ENCODE assay signal across 34 mouse cellular contexts in the genomic region with DNA sequence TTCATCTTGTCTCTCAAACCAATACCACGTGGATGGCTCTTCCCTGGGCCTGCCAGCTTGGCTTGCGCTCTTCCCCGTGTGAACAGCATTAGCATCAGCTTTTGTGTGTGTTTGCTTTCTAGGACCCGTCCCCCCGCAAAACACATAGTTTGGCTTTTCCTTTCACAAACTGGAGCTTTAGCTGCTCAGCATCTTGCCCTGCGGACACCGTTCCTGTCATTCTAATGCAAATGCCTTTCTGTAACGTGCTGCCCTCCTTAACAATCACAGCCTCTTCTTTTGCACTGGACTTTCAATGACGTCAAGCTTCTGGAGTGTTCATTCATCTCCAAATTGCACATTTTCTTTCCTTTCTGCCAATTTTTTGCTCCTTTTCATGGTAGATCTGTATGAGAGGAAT. TPM values are rescaled to one million over a fixed set of nuclear protein-coding genes. Genes with fewer than 3 reads are reported as not detected.
DNase-seq lines count a peak whose midpoint lies in the region; ATAC-seq and TF ChIP-seq lines count a peak whose summit lies in the region.
"Had no signal": no experiment of that assay in that cellular context is flagged by ENCODE, and none has a peak within 500 bp of the region (broad histone marks: within the 10 kb centered on the region; RNA-seq: fewer than 3 reads in every experiment).

No protein-coding gene starts in this region.

- H3K9ac ChIP-seq in liver, postnatal 0 days (replicated peaks) = no peak overlapping the region
- no peak overlapping the region for H3K9ac ChIP-seq in liver, embryonic 11.5 days (ENCODE audit: low read depth, low read length)
- no peak overlapping the region for H3K9ac ChIP-seq in forebrain, embryonic 12.5 days
- no peak overlapping the region for H3K9ac ChIP-seq in limb, embryonic 11.5 days (ENCODE audit: low read length)
- H3K9ac ChIP-seq: embryonic facial prominence, embryonic 15.5 days; heart, embryonic 13.5 days; hindbrain, embryonic 13.5 days; liver, embryonic 13.5 days; midbrain, embryonic 15.5 days; neural tube, embryonic 12.5 days had no signal

- no peak overlapping the region for H3K27ac ChIP-seq in liver, postnatal 0 days (ENCODE audit: low read depth)
- H3K27ac ChIP-seq in liver, embryonic 11.5 days (ENCODE audit: low read depth, low read length) = no peak overlapping the region
- 0 out of 2 replicates have a peak overlapping the region, but pooled peaks have one; percentile 19 for H3K27ac ChIP-seq in forebrain, embryonic 12.5 days
- no peak overlapping the region for H3K27ac ChIP-seq in limb, embryonic 11.5 days (replicated peaks; ENCODE audit: low read depth, low read length)
- H3K27ac ChIP-seq in heart, embryonic 10.5 days = no peak overlapping the region
- H3K27ac ChIP-seq: embryonic facial prominence, embryonic 15.5 days; gastrocnemius, adult 2 months; heart, adult 2 months; heart, embryonic 13.5 days; hindbrain, embryonic 13.5 days; liver, embryonic 13.5 days; midbrain, embryonic 15.5 days; neural tube, embryonic 12.5 days had no signal

- no peak for TF ChIP-seq CTCF in liver, postnatal 0 days (IDR thresholded peaks at IDR 0.05; ENCODE audit: low read depth)

- H3K36me3 ChIP-seq in liver, postnatal 0 days (replicated peaks; ENCODE audit: insufficient read depth, low read length) = no peaks in the 10 kb centered on the region
- H3K36me3 ChIP-seq in liver, embryonic 11.5 days (ENCODE audit: control insufficient read depth, insufficient read depth, low read length) = no peaks in the 10 kb centered on the region
- no peaks in the 10 kb centered on the region for H3K36me3 ChIP-seq in forebrain, embryonic 12.5 days (replicated peaks)
- no peaks in the 10 kb centered on the region for H3K36me3 ChIP-seq in limb, embryonic 11.5 days (ENCODE audit: control insufficient read depth, insufficient read depth, low read length)
- no peaks in the 10 kb centered on the region for H3K36me3 ChIP-seq in heart, embryonic 10.5 days
- H3K36me3 ChIP-seq: embryonic facial prominence, embryonic 15.5 days; heart, embryonic 13.5 days; hindbrain, embryonic 13.5 days; liver, embryonic 13.5 days; midbrain, embryonic 15.5 days; neural tube, embryonic 12.5 days had no signal

- H3K4me2 ChIP-seq in liver, postnatal 0 days (ENCODE audit: low read depth, low read length) = no peak overlapping the region
- no peak overlapping the region for H3K4me2 ChIP-seq in liver, embryonic 11.5 days
- H3K4me2 ChIP-seq in forebrain, embryonic 12.5 days = no peak overlapping the region
- no peak overlapping the region for H3K4me2 ChIP-seq in limb, embryonic 11.5 days (ENCODE audit: low read depth, severe bottlenecking)
- H3K4me2 ChIP-seq: embryonic facial prominence, embryonic 15.5 days; heart, embryonic 13.5 days; hindbrain, embryonic 13.5 days; liver, embryonic 13.5 days; midbrain, embryonic 15.5 days; neural tube, embryonic 12.5 days had no signal

- no peak overlapping the region for H3K4me3 ChIP-seq in liver, postnatal 0 days (ENCODE audit: low read depth, low read length)
- no peak overlapping the region for H3K4me3 ChIP-seq in liver, embryonic 11.5 days (ENCODE audit: low read depth, low read length)
- H3K4me3 ChIP-seq in forebrain, embryonic 12.5 days (replicated peaks) = no peak overlapping the region
- no peak overlapping the region for H3K4me3 ChIP-seq in limb, embryonic 11.5 days (ENCODE audit: low read depth, low read length)
- no peak overlapping the region for H3K4me3 ChIP-seq in heart, embryonic 10.5 days
- H3K4me3 ChIP-seq: embryonic facial prominence, embryonic 15.5 days; gastrocnemius, adult 2 months; heart, adult 2 months; heart, embryonic 13.5 days; hindbrain, embryonic 13.5 days; liver, embryonic 13.5 days; midbrain, embryonic 15.5 days; myocyte; neural tube, embryonic 12.5 days had no signal

- no peak for TF ChIP-seq EP300 in liver, postnatal 0 days (IDR thresholded peaks at IDR 0.05; ENCODE audit: low read depth)

- H3K9me3 ChIP-seq in liver, postnatal 0 days (ENCODE audit: low read length) = no peaks in the 10 kb centered on the region
- H3K9me3 ChIP-seq in liver, embryonic 11.5 days (ENCODE audit: control insufficient read depth, low read length) = no peaks in the 10 kb centered on the region
- H3K9me3 ChIP-seq in forebrain, embryonic 12.5 days = peaks cover 14% of the 10 kb centered on the region
- no peaks in the 10 kb centered on the region for H3K9me3 ChIP-seq in limb, embryonic 11.5 days (ENCODE audit: control insufficient read depth, low read length)
- H3K9me3 ChIP-seq in heart, embryonic 10.5 days = no peaks in the 10 kb centered on the region
- H3K9me3 ChIP-seq: embryonic facial prominence, embryonic 15.5 days; heart, embryonic 13.5 days; liver, embryonic 13.5 days; midbrain, embryonic 15.5 days; neural tube, embryonic 12.5 days had no signal

- no peak for ATAC-seq in liver, postnatal 0 days
- no peak for ATAC-seq in liver, embryonic 11.5 days (replicated peaks; ENCODE audit: low FRiP score)
- ATAC-seq in forebrain, embryonic 12.5 days (ENCODE audit: low FRiP score) = no peak
- no peak for ATAC-seq in limb, embryonic 11.5 days (ENCODE audit: insufficient number of reproducible peaks, low FRiP score, low TSS enrichment, low read depth)
- ATAC-seq: intestine, postnatal 0 days; midbrain, embryonic 15.5 days had no signal

- no peaks in the 10 kb centered on the region for H3K4me1 ChIP-seq in liver, postnatal 0 days (ENCODE audit: insufficient read depth)
- no peaks in the 10 kb centered on the region for H3K4me1 ChIP-seq in liver, embryonic 11.5 days (replicated peaks; ENCODE audit: control insufficient read depth, insufficient read depth, low read length)
- no peaks in the 10 kb centered on the region for H3K4me1 ChIP-seq in forebrain, embryonic 12.5 days
- H3K4me1 ChIP-seq in limb, embryonic 11.5 days (ENCODE audit: control insufficient read depth, insufficient read depth, low read length) = peaks cover 2% of the 10 kb centered on the region; the same call in 1 of the 2 replicates
- peaks cover 9% of the 10 kb centered on the region; the same call in 1 of the 2 replicates for H3K4me1 ChIP-seq in heart, embryonic 10.5 days
- H3K4me1 ChIP-seq: liver, embryonic 13.5 days; midbrain, embryonic 15.5 days had no signal

- no peaks in the 10 kb centered on the region for H3K27me3 ChIP-seq in liver, postnatal 0 days (ENCODE audit: insufficient read depth, low read length)
- H3K27me3 ChIP-seq in liver, embryonic 11.5 days (replicated peaks; ENCODE audit: control insufficient read depth, insufficient read depth, low read length) = no peaks in the 10 kb centered on the region
- H3K27me3 ChIP-seq in forebrain, embryonic 12.5 days = no peaks in the 10 kb centered on the region
- H3K27me3 ChIP-seq in limb, embryonic 11.5 days (ENCODE audit: control insufficient read depth, insufficient read depth, low read length) = no peaks in the 10 kb centered on the region
- no peaks in the 10 kb centered on the region for H3K27me3 ChIP-seq in heart, embryonic 10.5 days (ENCODE audit: insufficient read depth, poor library complexity, severe bottlenecking)
- H3K27me3 ChIP-seq: embryonic facial prominence, embryonic 15.5 days; heart, embryonic 13.5 days; hindbrain, embryonic 13.5 days; liver, embryonic 13.5 days; midbrain, embryonic 15.5 days; neural tube, embryonic 12.5 days had no signal

- WGBS in liver, postnatal 0 days (ENCODE audit: insufficient replicate concordance) = 84% methylated on average over 9 of the region's 9 CpGs
- 84% methylated on average over 9 of the region's 9 CpGs for WGBS in liver, embryonic 11.5 days
- 30% methylated on average over 9 of the region's 9 CpGs for WGBS in forebrain, embryonic 12.5 days
- WGBS in limb, embryonic 11.5 days = 90% methylated on average over 9 of the region's 9 CpGs
- WGBS in heart, embryonic 10.5 days = 86% methylated on average over 9 of the region's 9 CpGs

- peak; percentile 6 for DNase-seq in liver, postnatal 0 days
- no peak for DNase-seq in liver, embryonic 11.5 days (ENCODE audit: low spot score)
- DNase-seq in ZHBTc4 (ENCODE audit: low read depth, low spot score) = peak; percentile 62
- peak; percentile 18 for DNase-seq in limb, embryonic 11.5 days (ENCODE audit: low spot score)
- no peak for DNase-seq in embryo, embryonic 9.5 days (ENCODE audit: extremely low spot score)
- DNase-seq in heart, embryonic 10.5 days (ENCODE audit: low spot score) = no peak
- DNase-seq: adrenal gland, postnatal 14 days; B cell, adult 2 months; cerebellum, adult 18-20 months; cerebellum, postnatal 10 days; gastrocnemius, adult 2 months; gastrocnemius, postnatal 36 days; heart, adult 2 months; heart, postnatal 10 days; kidney, postnatal 14 days; liver, embryonic 13.5 days; lung, adult 2 months; lung, postnatal 10 days; right cerebral cortex, adult 18-20 months; spleen, adult 18-20 months; thymus, postnatal 14 days had no signal

RNA-seq across cellular contexts. Expression of a gene that starts 24.0 kb away (rescaled TPM):
- not detected in 2 replicates for polyA plus RNA-seq in liver, postnatal 0 days (2015; fragmentation: Nextera tagmentation; extraction: Ambion mirVana)
- not detected in 2 replicates for polyA plus RNA-seq in liver, embryonic 11.5 days (2014; fragmentation: Nextera tagmentation; extraction: Ambion mirVana)
- polyA plus RNA-seq in forebrain, embryonic 12.5 days (2016; fragmentation: Nextera tagmentation; extraction: Ambion mirVana) = not detected in 2 replicates
- polyA plus RNA-seq in limb, embryonic 11.5 days (2014; fragmentation: Nextera tagmentation; extraction: Ambion mirVana) = not detected in 2 replicates
- polyA plus RNA-seq in heart, embryonic 10.5 days (2016; fragmentation: Nextera tagmentation; extraction: Ambion mirVana) = not detected in 2 replicates
- polyA plus RNA-seq: embryonic facial prominence, embryonic 15.5 days; frontal cortex, adult 2 months; heart, adult 2 months; heart, embryonic 13.5 days; hindbrain, embryonic 13.5 days; intestine, postnatal 0 days; kidney, embryonic 14.5 days; limb, embryonic 14.5 days; liver, embryonic 13.5 days; lung, adult 2 months; macrophage; midbrain, embryonic 15.5 days; myocyte; neural tube, embryonic 12.5 days; stomach, embryonic 16.5 days had no signal

Comparison
In these comparisons a context has a peak if more than half of its experiments do, and no peak if none do; other contexts are left out.
1. DNase-seq: peak in liver, postnatal 0 days (single experiment), ZHBTc4 (single experiment) and limb, embryonic 11.5 days (single experiment); none in liver, embryonic 11.5 days (single experiment), embryo, embryonic 9.5 days (single experiment) and heart, embryonic 10.5 days (single experiment).